Mouse (Mus musculus) sigmoid colon, adult 10 weeks (tissue): ENCODE measurements around the gene Epha5. TPM values are rescaled to one million over a fixed set of nuclear protein-coding genes. Genes with fewer than 3 reads are reported as not detected.

ENCODE experiments used
- polyA plus RNA-seq: library from polyadenylated mRNA; stranded (reverse); fragments of 350-450 nt; fragmentation: Illumina TruSeq; extraction: RNeasy Lipid Tissue Mini Kit (QIAGEN cat#74804); gene quantifications from one replicate; pipeline ENCODE4 v1.2.3, GENCODE M21; 2014; ENCODE audit warnings: low read depth, low replicate concordance

The Epha5 gene
- 2.2 TPM for polyA plus RNA-seq

GRCm38 (mm10) chr5:84417062-84417879 is at the start of gene Epha5:
TSS of gene Epha5 (minus strand) at chr5:84417382.

